Mouse (Mus musculus) embryo, embryonic 9.5 days (tissue): Measurements from ENCODE around the gene A130010J15Rik.

Experiments
- DNase-seq: peaks from one replicate; pipeline ENCODE4 v3.0.0-alpha.2; 2017; ENCODE audit errors: extremely low spot score

The A130010J15Rik gene

GRCm38 (mm10) chr1:193200640-193201382, 33.0 kb downstream of the A130010J15Rik start:
- DNase-seq: no peak

- DNase-seq: no peak
Observed at GRCm38 (mm10) chr1:193201383-193201778, 33.5 kb downstream of the A130010J15Rik start, which contains the start of gene Traf3ip3. TSS of gene Traf3ip3 (minus strand) at chr1:193201703.

- DNase-seq: no peak
Observed at GRCm38 (mm10) chr1:193203821-193204220, 36.0 kb downstream of the A130010J15Rik start.

GRCm38 (mm10) chr1:193205431-193205830, 37.6 kb downstream of the A130010J15Rik start:
- no peak for DNase-seq

GRCm38 (mm10) chr1:193207503-193207902, 39.7 kb downstream of the A130010J15Rik start, which contains the start of gene Lamb3:
TSS of gene Lamb3 (plus strand) at chr1:193207699.
- no peak for DNase-seq

- peak; percentile 30 for DNase-seq
Observed at GRCm38 (mm10) chr1:193208178-193208577, 40.3 kb downstream of the A130010J15Rik start.

- DNase-seq: no peak
Observed at GRCm38 (mm10) chr1:193211371-193211770, 43.5 kb downstream of the A130010J15Rik start.

GRCm38 (mm10) chr1:193214053-193214452, 46.2 kb downstream of the A130010J15Rik start:
- DNase-seq: no peak

- no peak for DNase-seq
Observed at GRCm38 (mm10) chr1:193216000-193216399, 48.2 kb downstream of the A130010J15Rik start.

- no peak for DNase-seq
Observed at GRCm38 (mm10) chr1:193220408-193220807, 52.6 kb downstream of the A130010J15Rik start.

- no peak for DNase-seq
Observed at GRCm38 (mm10) chr1:193225531-193225930, 57.7 kb downstream of the A130010J15Rik start.

GRCm38 (mm10) chr1:193226114-193226513, 58.3 kb downstream of the A130010J15Rik start:
- DNase-seq: no peak

GRCm38 (mm10) chr1:193226724-193227522, 59.1 kb downstream of the A130010J15Rik start:
- DNase-seq: no peak
